31 mouse cellular contexts compared by ENCODE assay signal in genomic region chr10:99146596-99146995, GRCm38 (mm10). TPM values are rescaled to one million over a fixed set of nuclear protein-coding genes. Genes with fewer than 3 reads are reported as not detected.
DNase-seq lines count a peak whose midpoint lies in the region; ATAC-seq and TF ChIP-seq lines count a peak whose summit lies in the region.
"Had no signal": no experiment of that assay in that cellular context is flagged by ENCODE, and none has a peak within 500 bp of the region (broad histone marks: within the 10 kb centered on the region; RNA-seq: fewer than 3 reads in every experiment).

No protein-coding gene starts in this region.

- no peaks in the 10 kb centered on the region for H3K36me3 ChIP-seq in liver, adult 2 months (ENCODE audit: control insufficient read depth, insufficient read depth, low read length)
- H3K36me3 ChIP-seq in hindbrain, embryonic 11.5 days (ENCODE audit: control insufficient read depth, insufficient read depth, low read length), result no peaks in the 10 kb centered on the region
- H3K36me3 ChIP-seq: heart, embryonic 12.5 days; heart, embryonic 15.5 days had no signal

- H3K4me2 ChIP-seq in hindbrain, embryonic 11.5 days (replicated peaks; ENCODE audit: low read depth, low read length), result no peak overlapping the region
- H3K4me2 ChIP-seq: embryonic facial prominence, embryonic 12.5 days; embryonic facial prominence, embryonic 15.5 days; heart, embryonic 12.5 days; heart, embryonic 15.5 days; hindbrain, embryonic 14.5 days had no signal

- TF ChIP-seq CTCF in liver, adult 2 months (IDR thresholded peaks at IDR 0.05; ENCODE audit: low read depth, low read length), result no peak

- peak; percentile 70 for DNase-seq in liver, adult 2 months (ENCODE audit: extremely low read depth, low read depth, low spot score)
- DNase-seq in liver (no peak), 416B (ENCODE audit: low read depth) (peak; percentile 32)
- no peak for DNase-seq in adrenal gland, postnatal 25 days
- DNase-seq in hindbrain, embryonic 11.5 days (ENCODE audit: low spot score), result no peak
- DNase-seq: adrenal gland, adult 8-10 months; adrenal gland, postnatal 36 days; cerebellum, adult 18-20 months; cerebellum, adult 9-10 months; cerebellum, postnatal 14 days; forebrain, postnatal 0 days; gastrocnemius, postnatal 25 days; heart, postnatal 10 days; heart, postnatal 36 days had no signal

- WGBS in liver, adult 2 months, result 59% methylated on average over 8 of the region's 8 CpGs
- 96% methylated on average over 8 of the region's 8 CpGs for WGBS in hindbrain, embryonic 11.5 days

- ATAC-seq in megakaryocyte, adult 5-6 weeks (ENCODE audit: poor library complexity, severe bottlenecking), result 0 out of 2 replicates have a peak, but pooled peaks have one; percentile 24
- ATAC-seq in hindbrain, embryonic 11.5 days (ENCODE audit: low FRiP score), result no peak
- ATAC-seq: activated CD4-positive, CD25-positive, alpha-beta regulatory T cell, adult 4 months; forebrain, embryonic 14.5 days; forebrain, postnatal 0 days; hindbrain, postnatal 0 days; inflammation-experienced regulatory T-cells, adult 6 months; intestine, embryonic 16.5 days had no signal

- no peaks in the 10 kb centered on the region for H3K9me3 ChIP-seq in hindbrain, embryonic 11.5 days (ENCODE audit: control insufficient read depth, low read length)
- H3K9me3 ChIP-seq: embryonic facial prominence, embryonic 12.5 days; embryonic facial prominence, embryonic 15.5 days; heart, embryonic 12.5 days; heart, embryonic 15.5 days; hindbrain, embryonic 10.5 days had no signal

- no peak for TF ChIP-seq POLR2A in liver, adult 2 months (IDR thresholded peaks at IDR 0.05; ENCODE audit: extremely low read depth, insufficient read depth, low read length)

- H3K79me2 ChIP-seq in liver, adult 2 months (ENCODE audit: control insufficient read depth, insufficient read depth, low read length), result no peaks in the 10 kb centered on the region

- H3K27ac ChIP-seq in liver, adult 2 months (replicated peaks; ENCODE audit: insufficient read depth, low read depth, low read length), result no peak overlapping the region
- no peak overlapping the region for H3K27ac ChIP-seq in hindbrain, embryonic 11.5 days (ENCODE audit: low read depth, low read length)
- H3K27ac ChIP-seq: embryonic facial prominence, embryonic 12.5 days; embryonic facial prominence, embryonic 15.5 days; heart, embryonic 15.5 days; hindbrain, embryonic 10.5 days; hindbrain, embryonic 14.5 days; hindbrain, postnatal 0 days had no signal

- no peak overlapping the region for H3K4me3 ChIP-seq in liver, adult 2 months (ENCODE audit: insufficient read depth, low read depth, low read length)
- H3K4me3 ChIP-seq in hindbrain, embryonic 11.5 days (ENCODE audit: low read depth, low read length), result no peak overlapping the region
- H3K4me3 ChIP-seq: embryonic facial prominence, embryonic 12.5 days; embryonic facial prominence, embryonic 15.5 days; heart, embryonic 12.5 days; heart, embryonic 15.5 days; hindbrain, embryonic 10.5 days had no signal

- H3K27me3 ChIP-seq in liver, adult 2 months (ENCODE audit: control insufficient read depth, insufficient read depth, low read length), result no peaks in the 10 kb centered on the region
- H3K27me3 ChIP-seq in hindbrain, embryonic 11.5 days (ENCODE audit: control insufficient read depth, insufficient read depth, low read length), result no peaks in the 10 kb centered on the region
- H3K27me3 ChIP-seq: embryonic facial prominence, embryonic 12.5 days; embryonic facial prominence, embryonic 15.5 days; heart, embryonic 12.5 days; heart, embryonic 15.5 days had no signal

- no peak overlapping the region for H3K9ac ChIP-seq in liver, adult 2 months (ENCODE audit: low read depth, low read length)
- H3K9ac ChIP-seq in hindbrain, embryonic 11.5 days (ENCODE audit: low read depth, low read length), result no peak overlapping the region
- H3K9ac ChIP-seq: embryonic facial prominence, embryonic 12.5 days; embryonic facial prominence, embryonic 15.5 days; forebrain, postnatal 0 days; heart, embryonic 12.5 days; heart, embryonic 15.5 days; hindbrain, embryonic 14.5 days had no signal

- H3K4me1 ChIP-seq in liver, adult 2 months (ENCODE audit: control insufficient read depth, insufficient read depth, low read length), result peaks cover 9% of the 10 kb centered on the region; the same call in 1 of the 2 replicates
- H3K4me1 ChIP-seq in hindbrain, embryonic 11.5 days (replicated peaks; ENCODE audit: control insufficient read depth, insufficient read depth, low read length), result no peaks in the 10 kb centered on the region
- H3K4me1 ChIP-seq: embryonic facial prominence, embryonic 12.5 days; embryonic facial prominence, embryonic 15.5 days; heart, embryonic 12.5 days; heart, embryonic 15.5 days; hindbrain, embryonic 10.5 days had no signal

RNA-seq across cellular contexts. Expression of gene Phxr2, which starts 20.5 kb away (rescaled TPM):
- not detected in 2 replicates for total RNA-seq in liver, adult 2 months (2014; rRNA removed)
- not detected in 2 replicates for polyA plus RNA-seq in liver, adult 2 months (2012; rRNA removed)
- not detected in 2 replicates for total RNA-seq in megakaryocyte, adult 5-6 weeks (2015)
- total RNA-seq in megakaryocyte, adult 5-6 weeks (2017), result not detected in 2 replicates
- total RNA-seq in adrenal gland, postnatal 25 days (2021), result not detected in 2 replicates
- not detected in 2 replicates for polyA plus RNA-seq in hindbrain, embryonic 11.5 days (2014; fragmentation: Nextera tagmentation; extraction: Ambion mirVana)
- total RNA-seq: adrenal gland, adult 8-10 months; adrenal gland, postnatal 36 days; ES-E14; forebrain, postnatal 0 days; gastrocnemius, adult 8-10 months; gastrocnemius, postnatal 25 days; heart, adult 8-10 months; heart, postnatal 10 days; heart, postnatal 36 days; hindbrain, postnatal 0 days had no signal
- polyA plus RNA-seq: embryonic facial prominence, embryonic 15.5 days; forebrain, embryonic 11.5 days; forebrain, embryonic 14.5 days; forebrain, postnatal 0 days; gonadal fat pad, adult 2 months; heart, embryonic 12.5 days; heart, embryonic 15.5 days; hindbrain, embryonic 10.5 days; hindbrain, embryonic 14.5 days; hindbrain, postnatal 0 days; inflammation-experienced regulatory T-cells, adult 6 months; intestine, embryonic 16.5 days had no signal

RNA-seq across cellular contexts. Expression of gene Galnt4, which starts 38.6 kb away (rescaled TPM):
- 6.6 and 6.9 TPM in 2 replicates for total RNA-seq in liver, adult 2 months (2014; rRNA removed)
- polyA plus RNA-seq in liver, adult 2 months (2012; rRNA removed), result 1.0 and 1.3 TPM in 2 replicates
- total RNA-seq in megakaryocyte, adult 5-6 weeks (2015), result 8.5 and 9.9 TPM in 2 replicates
- total RNA-seq in megakaryocyte, adult 5-6 weeks (2017), result 9.2 and 12.6 TPM in 2 replicates
- total RNA-seq in adrenal gland, postnatal 25 days (2021), result 7.4 and 9.2 TPM in 2 replicates
- 4.2 and 4.7 TPM in 2 replicates for polyA plus RNA-seq in hindbrain, embryonic 11.5 days (2014; fragmentation: Nextera tagmentation; extraction: Ambion mirVana)

RNA-seq across cellular contexts. Expression of gene Poc1b, which starts 39.8 kb away (rescaled TPM):
- total RNA-seq in liver, adult 2 months (2014; rRNA removed), result 1.8 and 2.3 TPM in 2 replicates
- 1.7 and 2.0 TPM in 2 replicates for polyA plus RNA-seq in liver, adult 2 months (2012; rRNA removed)
- total RNA-seq in megakaryocyte, adult 5-6 weeks (2015), result 18.5 and 22.2 TPM in 2 replicates
- total RNA-seq in megakaryocyte, adult 5-6 weeks (2017), result 9.0 and 9.1 TPM in 2 replicates
- 16.2 and 18.2 TPM in 2 replicates for total RNA-seq in adrenal gland, postnatal 25 days (2021)
- 26.5 and 34.1 TPM in 2 replicates for polyA plus RNA-seq in hindbrain, embryonic 11.5 days (2014; fragmentation: Nextera tagmentation; extraction: Ambion mirVana)

Comparison
In these comparisons a context has a peak if more than half of its experiments do, and no peak if none do; other contexts are left out.
1. DNase-seq: peak in liver, adult 2 months (single experiment) and 416B (single experiment); none in liver (single experiment), adrenal gland, postnatal 25 days (single experiment) and hindbrain, embryonic 11.5 days (single experiment).